Comparison of ENCODE assay signal across 15 mouse cellular contexts in genomic region chr5:75823646-75824045, GRCm38 (mm10).
"Had no signal": no experiment of that assay in that cellular context is flagged by ENCODE, and none has a peak within 500 bp of the region (broad histone marks: within the 10 kb centered on the region; RNA-seq: fewer than 3 reads in every experiment).

No protein-coding gene starts in this region.

- H3K9ac ChIP-seq: neural tube, embryonic 15.5 days; stomach, embryonic 15.5 days had no signal

- H3K9me3 ChIP-seq: neural tube, embryonic 15.5 days; stomach, embryonic 15.5 days had no signal

- H3K36me3 ChIP-seq: neural tube, embryonic 15.5 days; stomach, embryonic 15.5 days had no signal

- H3K4me2 ChIP-seq: neural tube, embryonic 15.5 days; stomach, embryonic 15.5 days had no signal

- H3K4me1 ChIP-seq: stomach, embryonic 15.5 days had no signal

- H3K4me3 ChIP-seq: neural tube, embryonic 15.5 days; stomach, embryonic 15.5 days had no signal

- H3K27ac ChIP-seq: neural tube, embryonic 15.5 days; stomach, embryonic 15.5 days; stomach, postnatal 0 days had no signal

- H3K27me3 ChIP-seq: neural tube, embryonic 15.5 days; stomach, embryonic 15.5 days had no signal

- DNase-seq: retina, postnatal 1 day; right cerebral cortex, adult 18-20 months; right cerebral cortex, postnatal 14 days; right cerebral cortex, postnatal 25 days; right cerebral cortex, postnatal 4 days; spleen, adult 18-20 months; thymus, adult 18-20 months; thymus, adult 2 months; thymus, postnatal 14 days; thymus, postnatal 25 days; thymus, postnatal 36 days; thymus, postnatal 4 days had no signal
